Mouse (Mus musculus) CH12.LX (cell line): ENCODE measurements around the gene Rngtt. TPM values are rescaled to one million over a fixed set of nuclear protein-coding genes. Genes with fewer than 3 reads are reported as not detected.

Experiments
- DNase-seq: peaks from one replicate; pipeline ENCODE4 v3.0.0-alpha.2; 2013; ENCODE audit errors: extremely low read depth
- H3K27ac ChIP-seq: 2 replicates; pipeline ENCODE4 v1.5.1; 2012; ENCODE audit warnings: low read depth, mild to moderate bottlenecking, control low read depth, moderate library complexity; ENCODE audit not compliant: insufficient read depth
- H3K27me3 ChIP-seq: replicated peaks from 2 replicates; pipeline ENCODE3; 2012; ENCODE audit warnings: inconsistent platforms
- H3K36me3 ChIP-seq, 2 experiments: replicated peaks in 1 of 2; 2 replicates each; pipeline versions ENCODE3 to v1.6.1; 2012; ENCODE audit warnings: inconsistent platforms in 1 of 2, low read length in 1 of 2, mild to moderate bottlenecking in 1 of 2, mixed read lengths in 1 of 2, moderate library complexity in 1 of 2; ENCODE audit not compliant: control insufficient read depth in 1 of 2, insufficient read depth in 1 of 2
- H3K4me1 ChIP-seq, 2 experiments: 2 replicates each; pipeline ENCODE4 v1.6.1; 2012; ENCODE audit warnings: inconsistent platforms in 1 of 2, moderate library complexity in 1 of 2; ENCODE audit not compliant: insufficient read depth in 2 of 2, control insufficient read depth in 1 of 2
- H3K4me2 ChIP-seq: 2 replicates; pipeline ENCODE4 v1.6.1; 2012; ENCODE audit warnings: low read depth, mild to moderate bottlenecking, control low read depth; ENCODE audit not compliant: poor library complexity, insufficient read depth, severe bottlenecking
- H3K4me3 ChIP-seq, 3 experiments: fragments of 150-350 bp in 1 of 3; sonication (generic) in 1 of 3; replicated peaks in 1 of 3; 2 replicates each; pipeline versions ENCODE3 to v1.5.1; 2011 to 2012; ENCODE audit warnings: low read depth in 2 of 3, low read length in 2 of 3, mild to moderate bottlenecking in 2 of 3, moderate library complexity in 2 of 3, control low read depth in 1 of 3, improper control_type of control experiment in 1 of 3, inconsistent platforms in 1 of 3, mixed read lengths in 1 of 3; ENCODE audit not compliant: poor library complexity in 1 of 3
- H3K79me2 ChIP-seq: replicated peaks from 2 replicates; pipeline ENCODE4 v1.6.1; 2012; ENCODE audit warnings: mild to moderate bottlenecking, moderate library complexity; ENCODE audit not compliant: control insufficient read depth, poor library complexity, insufficient read depth, severe bottlenecking; ENCODE audit errors: extremely low read depth
- H3K9ac ChIP-seq: 2 replicates; pipeline ENCODE4 v1.6.1; 2012; ENCODE audit warnings: low read depth, mild to moderate bottlenecking, control low read depth, moderate library complexity; ENCODE audit not compliant: insufficient read depth
- H3K9me3 ChIP-seq: replicated peaks from 2 replicates; pipeline ENCODE3; 2012; ENCODE audit warnings: low read length, inconsistent platforms, mixed read lengths
- BHLHE40 ChIP-seq: IDR thresholded peaks from 2 replicates; pipeline ENCODE4 v1.6.1; 2011; ENCODE audit warnings: mild to moderate bottlenecking, low read depth, low read length, improper control_type of control experiment
- CHD2 ChIP-seq: IDR thresholded peaks from 2 replicates; pipeline ENCODE4 v1.6.1; 2011; ENCODE audit warnings: low read length, improper control_type of control experiment
- ELF1 ChIP-seq: IDR thresholded peaks from 2 replicates; pipeline ENCODE4 v1.6.1; 2014; ENCODE audit warnings: low read depth, mild to moderate bottlenecking, inconsistent platforms, low read length, improper control_type of control experiment
- EP300 ChIP-seq: IDR thresholded peaks from 2 replicates; pipeline ENCODE4 v1.6.1; 2011; ENCODE audit warnings: low read length, improper control_type of control experiment
- ETS1 ChIP-seq: conservative IDR thresholded peaks from 2 replicates; pipeline ENCODE4 v1.6.1; 2012; ENCODE audit warnings: low read depth, mild to moderate bottlenecking, inconsistent platforms, low read length, improper control_type of control experiment, moderate library complexity
- GABPA ChIP-seq: IDR thresholded peaks from 2 replicates; pipeline ENCODE4 v1.6.1; 2012; ENCODE audit warnings: low read depth, low read length, improper control_type of control experiment, inconsistent platforms; ENCODE audit not compliant: insufficient replicate concordance
- IRF4 ChIP-seq: IDR thresholded peaks from 2 replicates; pipeline ENCODE4 v1.6.1; 2014; ENCODE audit warnings: low read depth, mild to moderate bottlenecking, inconsistent platforms, low read length, improper control_type of control experiment
- JUND ChIP-seq: conservative IDR thresholded peaks from 2 replicates; pipeline ENCODE4 v1.6.1; 2011; ENCODE audit warnings: low read depth, low read length, improper control_type of control experiment
- KAT2A ChIP-seq: IDR thresholded peaks from 2 replicates; pipeline ENCODE4 v1.6.1; 2012; ENCODE audit warnings: low read length, improper control_type of control experiment, inconsistent platforms; ENCODE audit not compliant: insufficient replicate concordance
- MAFK ChIP-seq: IDR thresholded peaks from 2 replicates; pipeline ENCODE4 v1.6.1; 2011; ENCODE audit warnings: low read length, improper control_type of control experiment; ENCODE audit not compliant: insufficient replicate concordance
- MEF2A ChIP-seq: IDR thresholded peaks from 2 replicates; pipeline ENCODE4 v1.6.1; 2014; ENCODE audit warnings: low read depth, mild to moderate bottlenecking, inconsistent platforms, low read length, improper control_type of control experiment, borderline replicate concordance
- MYC ChIP-seq: IDR thresholded peaks from 2 replicates; pipeline ENCODE4 v1.6.1; 2011; ENCODE audit warnings: low read depth, mild to moderate bottlenecking, improper control_type of control experiment, low read length
- NRF1 ChIP-seq: IDR thresholded peaks from 2 replicates; pipeline ENCODE4 v1.6.1; 2014; ENCODE audit warnings: low read depth, mild to moderate bottlenecking, inconsistent platforms, low read length, improper control_type of control experiment, moderate library complexity
- PAX5 ChIP-seq: IDR thresholded peaks from 2 replicates; pipeline ENCODE4 v1.6.1; 2012; ENCODE audit warnings: low read length, inconsistent platforms, mixed read lengths
- POLR2A ChIP-seq: IDR thresholded peaks from 2 replicates; pipeline ENCODE4 v1.6.1; 2011; ENCODE audit warnings: low read depth, mild to moderate bottlenecking, improper control_type of control experiment, low read length
- SIN3A ChIP-seq: IDR thresholded peaks from 2 replicates; pipeline ENCODE4 v1.6.1; 2012; ENCODE audit warnings: low read length, improper control_type of control experiment, inconsistent platforms
- SMC3 ChIP-seq: IDR thresholded peaks from 2 replicates; pipeline ENCODE4 v1.6.1; 2011; ENCODE audit warnings: low read depth, low read length, improper control_type of control experiment
- TBP ChIP-seq: conservative IDR thresholded peaks from 2 replicates; pipeline ENCODE4 v1.6.1; 2011; ENCODE audit warnings: low read depth, low read length, improper control_type of control experiment
- TCF12 ChIP-seq: IDR thresholded peaks from 2 replicates; pipeline ENCODE4 v1.6.1; 2014; ENCODE audit warnings: low read depth, mild to moderate bottlenecking, inconsistent platforms, low read length, improper control_type of control experiment
- UBTF ChIP-seq: IDR thresholded peaks from 2 replicates; pipeline ENCODE4 v1.6.1; 2012; ENCODE audit warnings: low read depth, mild to moderate bottlenecking, inconsistent platforms, low read length, improper control_type of control experiment, moderate library complexity
- USF2 ChIP-seq: conservative IDR thresholded peaks from 2 replicates; pipeline ENCODE4 v1.6.1; 2011; ENCODE audit warnings: low read depth, low read length, improper control_type of control experiment
- ZC3H11A ChIP-seq: IDR thresholded peaks from 2 replicates; pipeline ENCODE4 v1.6.1; 2012; ENCODE audit warnings: low read depth, mild to moderate bottlenecking, inconsistent platforms, low read length, improper control_type of control experiment
- ZKSCAN1 ChIP-seq: IDR thresholded peaks from 2 replicates; pipeline ENCODE4 v1.6.1; 2012; ENCODE audit warnings: low read depth, inconsistent platforms, low read length, improper control_type of control experiment, borderline replicate concordance
- ZMIZ1 ChIP-seq: IDR thresholded peaks from 2 replicates; pipeline ENCODE4 v1.6.1; 2012; ENCODE audit warnings: low read depth, mild to moderate bottlenecking, inconsistent platforms, low read length, improper control_type of control experiment
- ZNF384 ChIP-seq: IDR thresholded peaks from 2 replicates; pipeline ENCODE4 v1.6.1; 2012; ENCODE audit warnings: low read depth, low read length, improper control_type of control experiment, inconsistent platforms
- dilution Hi-C: fragments of 300-500 bp; cut with MboI; formaldehyde crosslinking; loops from 2 replicates; pipeline ENCODE4 v1.14.3; 2020; ENCODE audit warnings: low sequenced_read_pairs; ENCODE audit not compliant: extremely low pct_unique_long_range_greater_than_20kb, extremely low pct_ligation_motif_present
- in situ Hi-C: fragments of 300-500 bp; cut with MboI; formaldehyde crosslinking; loops from 3 replicates; pipeline ENCODE4 v1.14.3; 2019; ENCODE audit warnings: low sequenced_read_pairs, low pct_ligation_motif_present, low pct_unique_long_range_greater_than_20kb, mixed read lengths
- polyA plus RNA-seq: library from polyadenylated mRNA; unstranded; fragments of >175 nt; gene quantifications from 2 replicates; pipeline ENCODE4 v1.2.1, GENCODE M21; 2012; ENCODE audit warnings: low read depth; ENCODE audit not compliant: insufficient read length
- total RNA-seq, 2 experiments: library from RNA; depleted of rRNA; stranded (reverse); fragments of 300-350 nt in 1 of 2; fragments of >200 nt in 1 of 2; gene quantifications; 2 replicates each; pipeline ENCODE4 v1.2.3; 2012 to 2014

The Rngtt gene
- total and polyA plus RNA-seq, 3 experiments = 12.5 to 20.1 (median 16.9) TPM

GRCm38 (mm10) chr4:33417391-33417790 lies 107.3 kb downstream of the Rngtt start:
- in situ Hi-C loops = loop anchor here (25.0 kb wide), 1 partner anchor 820 kb away; no protein-coding TSS in a partner anchor
- H3K27me3 ChIP-seq = no peaks in the 10 kb centered on the region
- H3K9ac ChIP-seq = no peak overlapping the region
- H3K4me1 ChIP-seq = peaks cover 0 to 6% of the 10 kb centered on the region in 2 experiments; a peak in 1 of 4 replicates
- H3K4me2 ChIP-seq = no peak overlapping the region
- DNase-seq = no peak
- peaks cover 0 to 15% of the 10 kb centered on the region in 2 experiments for H3K36me3 ChIP-seq
- no peak overlapping the region for H3K4me3 ChIP-seq
- no peak overlapping the region for H3K27ac ChIP-seq
- H3K9me3 ChIP-seq = no peaks in the 10 kb centered on the region
- TF ChIP-seq TCF12 (no peak), MAFK (no peak), CHD2 (no peak), JUND (no peak), ETS1 (no peak), KAT2A (no peak), UBTF (no peak), SIN3A (no peak), ZKSCAN1 (no peak), NRF1 (no peak), MEF2A (no peak), MYC (no peak), SMC3 (no peak), POLR2A (no peak), ELF1 (no peak)
- dilution Hi-C loops = no loop called here
- H3K79me2 ChIP-seq = no peaks in the 10 kb centered on the region

DNA sequence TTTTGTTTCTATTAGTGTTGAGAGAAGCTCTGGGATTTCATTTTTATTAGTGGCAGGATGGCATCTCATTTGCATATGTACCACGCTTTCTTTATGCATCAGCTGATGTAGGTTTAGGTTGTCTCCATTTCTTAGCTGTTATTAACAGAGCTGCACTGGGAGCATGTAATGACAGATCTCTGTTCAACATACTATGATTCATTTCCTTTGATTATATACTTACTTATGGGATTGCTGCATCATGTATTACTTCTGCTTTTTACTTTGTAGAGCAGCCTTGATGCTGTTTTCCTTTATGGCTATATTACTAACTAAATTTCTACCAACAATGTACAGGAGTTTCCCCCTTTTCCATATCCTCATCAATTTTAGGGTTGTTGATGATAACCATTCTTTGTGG lies 109.5 kb downstream of the Rngtt start:
- Histone ChIP-seq H3K4me3 (no peak overlapping the region), H3K79me2 (no peaks in the 10 kb centered on the region), H3K9me3 (no peaks in the 10 kb centered on the region), H3K9ac (no peak overlapping the region), H3K4me2 (no peak overlapping the region), H3K36me3 (peaks cover 0 to 19% of the 10 kb centered on the region in 2 experiments), H3K27me3 (no peaks in the 10 kb centered on the region), H3K27ac (no peak overlapping the region), H3K4me1 (peaks cover 0 to 6% of the 10 kb centered on the region in 2 experiments; a peak in 1 of 4 replicates)
- dilution Hi-C loops = no loop called here
- in situ Hi-C loops = loop anchor here (25.0 kb wide), 1 partner anchor 818 kb away; no protein-coding TSS in a partner anchor
- DNase-seq = no peak
- TF ChIP-seq USF2 = no peak
- TF ChIP-seq ZKSCAN1 = no peak
- no peak for TF ChIP-seq SIN3A
- no peak for TF ChIP-seq MEF2A
- TF ChIP-seq ETS1 = no peak
- TF ChIP-seq ZNF384 = no peak
- no peak for TF ChIP-seq GABPA
- TF ChIP-seq UBTF = no peak
- TF ChIP-seq IRF4 = no peak
- TF ChIP-seq TBP = no peak
- TF ChIP-seq MAFK = no peak
- TF ChIP-seq PAX5 = no peak
- no peak for TF ChIP-seq EP300
- no peak for TF ChIP-seq ZMIZ1
- no peak for TF ChIP-seq MYC
- no peak for TF ChIP-seq CHD2
- TF ChIP-seq ZC3H11A = no peak
- TF ChIP-seq SMC3 = no peak
- no peak for TF ChIP-seq BHLHE40
- TF ChIP-seq KAT2A = no peak
